Mouse (Mus musculus) retina, postnatal 1 day (tissue): ENCODE measurements around the gene Pgap3.

Experiments
- DNase-seq: peaks from one replicate; pipeline ENCODE4 v3.0.0-alpha.2; 2012

The Pgap3 gene

GRCm38 (mm10) chr11:98354445-98354844 is 45.8 kb downstream of the Pgap3 start:
- peak; percentile 54 for DNase-seq

DNA sequence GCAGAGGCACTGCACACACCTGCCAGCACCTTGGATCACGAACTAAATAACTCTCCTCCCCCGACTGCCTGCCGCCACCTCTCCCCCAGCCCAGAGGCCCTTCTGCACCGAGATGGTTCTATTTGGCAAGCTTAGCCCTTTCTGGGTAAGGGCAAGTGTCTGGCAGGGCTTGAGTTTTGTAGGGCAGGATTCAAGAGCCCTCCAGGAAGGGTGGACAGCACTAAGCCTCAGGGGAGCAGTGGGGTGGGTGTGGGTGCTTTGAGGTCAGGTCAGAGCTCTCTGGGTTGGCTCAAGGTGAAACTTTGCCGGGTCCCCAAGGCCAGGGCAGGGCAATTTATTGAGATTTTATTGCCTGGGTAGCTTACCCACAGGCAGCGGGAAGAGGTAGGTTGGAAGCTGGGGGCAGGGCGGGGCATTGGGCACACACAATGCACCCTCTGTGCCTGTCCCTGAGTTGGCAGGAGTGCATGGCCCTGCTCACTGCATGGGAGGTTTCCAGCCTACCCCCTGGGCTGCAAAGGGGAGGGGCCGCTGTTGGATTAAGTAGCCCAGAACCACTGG is 46.6 kb downstream of the Pgap3 start:
- DNase-seq, result peak; percentile 49

- DNase-seq, result no peak
Measured at GRCm38 (mm10) chr11:98352272-98352990, 47.9 kb downstream of the Pgap3 start.

DNA sequence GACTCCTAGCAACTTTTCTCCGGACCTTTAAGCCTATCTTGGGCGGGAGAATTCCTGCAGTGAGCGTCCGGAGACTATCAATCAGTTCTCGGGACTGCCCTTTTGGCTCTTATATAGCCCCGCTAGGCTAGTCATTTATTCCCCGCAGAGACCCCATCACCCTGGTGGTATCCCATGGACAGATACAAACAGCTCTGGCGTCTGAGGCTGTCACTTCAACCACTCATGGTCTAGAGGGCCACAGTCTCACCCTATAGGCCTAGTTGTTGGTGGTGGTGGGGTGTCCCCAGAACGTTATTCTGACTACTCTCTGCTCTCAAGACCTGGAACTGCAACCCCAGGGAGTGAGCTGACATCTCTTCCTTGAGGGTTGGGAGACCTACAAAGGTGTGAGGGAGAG is 51.0 kb downstream of the Pgap3 start:
- DNase-seq, result no peak

- peak; percentile 78 for DNase-seq
Measured at GRCm38 (mm10) chr11:98348083-98348961, 52.0 kb downstream of the Pgap3 start, which contains the start of gene Ppp1r1b. Ppp1r1b (plus strand) TSS chr11:98348404.

DNA sequence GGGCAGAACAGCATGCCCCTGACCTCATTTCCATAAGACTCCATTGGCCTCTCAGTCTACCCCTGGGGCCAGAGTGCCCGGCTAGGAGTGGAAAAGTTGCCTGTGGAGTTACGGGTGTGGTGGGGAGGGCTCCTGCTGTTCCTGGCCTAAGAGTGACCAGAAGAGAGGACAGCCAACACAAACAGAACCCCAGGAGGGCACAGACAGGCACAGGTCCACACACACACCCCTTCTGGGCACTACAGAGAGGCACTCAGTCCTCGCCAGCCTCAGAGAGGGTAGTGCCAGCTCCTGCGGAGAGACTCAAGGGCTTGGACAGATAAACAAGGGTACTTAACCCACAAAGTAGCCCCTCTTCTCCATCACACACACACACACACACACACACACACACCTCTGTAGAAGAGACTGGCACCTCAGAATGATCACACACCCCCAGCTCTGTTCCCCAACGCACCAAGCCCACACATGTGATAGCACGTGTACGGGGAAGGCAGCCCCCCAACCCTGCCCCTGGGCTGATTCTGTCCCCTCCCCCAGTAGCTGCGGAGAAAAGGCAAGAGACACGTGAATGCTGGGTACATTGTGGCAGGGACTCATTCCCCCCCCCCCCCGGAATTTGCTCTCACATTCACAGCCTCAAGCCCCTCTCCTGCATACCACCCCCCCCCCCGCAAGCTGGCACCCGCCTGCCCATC is 52.8 kb downstream of the Pgap3 start:
- DNase-seq, result no peak

DNA sequence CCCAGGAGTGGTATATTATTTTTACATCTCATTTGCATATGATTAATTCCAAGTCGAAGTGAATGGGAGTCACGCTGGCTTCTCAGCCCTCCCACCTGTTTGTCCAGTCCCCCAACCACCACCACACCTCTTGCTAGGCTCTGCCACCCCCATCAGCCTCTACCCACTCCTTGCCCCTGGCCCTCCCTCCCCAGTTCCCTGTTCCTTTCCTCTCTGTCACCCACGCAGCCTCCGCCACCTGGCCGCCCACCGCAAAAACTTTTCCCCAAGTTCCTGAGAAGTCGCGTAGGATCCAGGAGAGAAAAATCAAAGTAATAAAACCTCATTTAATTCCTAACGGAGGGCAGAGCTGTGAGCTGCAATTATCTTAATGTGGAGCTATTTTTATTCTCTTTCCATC is 54.1 kb downstream of the Pgap3 start:
- no peak for DNase-seq

DNA sequence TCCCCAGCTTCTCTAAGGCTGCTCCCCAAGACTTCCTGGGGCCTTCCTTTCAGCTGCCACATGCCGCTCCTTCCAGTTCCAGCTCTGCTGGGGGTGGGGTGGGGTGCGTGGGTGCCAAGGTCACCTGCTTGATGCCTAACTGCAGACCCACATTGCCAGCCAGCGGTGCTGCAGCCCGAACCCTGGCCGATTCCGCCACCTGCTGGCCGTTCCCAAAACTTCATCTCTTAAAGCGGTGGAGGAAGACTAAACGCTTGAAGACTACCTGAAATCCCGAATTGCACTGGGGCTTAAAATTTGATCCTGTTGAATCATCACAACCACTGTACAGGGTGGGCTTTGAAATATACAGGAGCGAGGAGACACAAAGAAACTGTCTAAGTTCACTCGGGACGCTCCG is 55.0 kb downstream of the Pgap3 start:
- DNase-seq, result peak; percentile 83

DNA sequence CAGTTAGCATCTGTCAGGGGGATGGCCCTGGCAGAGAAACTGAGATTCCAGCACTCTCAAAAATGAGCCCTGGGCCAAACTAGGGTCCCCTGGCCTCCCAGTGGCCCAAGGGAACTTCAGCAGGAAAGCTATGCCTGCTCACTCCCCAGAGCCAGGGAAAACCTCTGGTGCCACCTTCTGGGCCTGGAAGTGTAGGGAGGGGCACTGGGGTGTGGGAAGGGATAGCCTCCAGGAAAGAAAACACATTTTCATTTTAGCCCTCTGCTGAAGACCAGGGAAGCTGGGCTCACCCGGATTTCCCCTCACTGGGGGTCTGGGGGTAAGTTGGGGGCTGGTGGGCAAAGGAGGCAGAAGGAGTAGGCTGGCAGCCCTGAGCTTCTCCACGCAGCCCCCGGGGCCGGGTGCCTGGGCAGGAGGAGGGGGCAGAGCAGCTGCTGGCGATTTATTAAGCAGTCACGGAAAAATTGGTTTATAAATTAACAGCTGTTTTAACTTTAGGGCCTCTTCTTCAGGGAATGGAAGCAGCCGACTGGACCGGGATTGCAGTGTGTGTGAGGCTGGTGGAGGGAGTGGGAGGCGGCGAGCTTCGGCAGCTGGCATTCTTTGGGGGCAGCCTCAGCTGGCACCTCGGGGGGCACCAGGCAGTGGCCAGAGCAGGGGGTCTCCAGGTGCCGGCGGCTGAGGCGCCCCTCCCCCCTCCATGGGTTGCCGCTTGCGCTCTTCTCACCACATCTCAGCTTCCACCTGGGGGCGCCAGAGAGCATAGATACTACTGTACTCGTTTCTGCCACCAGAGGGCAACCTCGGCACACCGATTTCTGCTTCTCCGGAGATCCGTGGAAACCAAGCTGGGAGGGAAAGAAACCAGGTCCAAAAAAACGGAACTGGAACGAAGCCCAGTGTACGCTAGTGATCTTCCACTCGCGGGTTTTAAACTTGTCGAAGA is 58.0 kb downstream of the Pgap3 start:
- peak; percentile 92 for DNase-seq

GRCm38 (mm10) chr11:98341174-98341573 is 59.1 kb downstream of the Pgap3 start:
- DNase-seq, result no peak

- no peak for DNase-seq
Measured at GRCm38 (mm10) chr11:98340597-98340996, 59.7 kb downstream of the Pgap3 start.

DNA sequence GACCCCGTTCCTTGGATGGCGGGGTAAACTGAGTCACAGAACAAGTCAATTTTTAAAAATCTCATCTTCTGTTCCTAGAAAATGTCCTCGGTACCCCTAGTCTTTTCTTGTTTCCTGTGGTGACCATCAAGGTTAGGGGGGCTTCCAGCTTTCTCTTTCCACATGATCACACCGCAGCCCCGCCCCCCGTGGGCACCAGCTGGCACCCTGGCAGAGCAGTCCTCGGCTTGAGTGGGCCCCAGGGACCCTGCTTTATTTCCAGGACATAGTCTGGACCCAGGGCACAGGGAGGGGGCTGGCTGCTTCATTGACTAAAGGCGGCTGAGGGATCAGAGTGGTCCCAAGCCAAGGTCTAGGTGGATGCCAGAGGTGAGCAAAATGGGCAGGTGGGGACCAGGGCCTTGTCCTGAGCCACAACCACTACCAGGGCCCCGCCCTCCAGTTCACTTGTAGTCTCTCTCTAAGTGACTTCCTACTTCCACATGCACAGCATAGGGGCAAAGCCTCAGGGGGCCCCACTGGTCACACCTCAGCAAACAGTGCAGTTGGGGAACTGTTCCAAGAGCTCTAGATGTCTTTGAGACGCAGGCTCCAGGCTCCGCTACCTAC is 60.5 kb downstream of the Pgap3 start:
- DNase-seq, result peak; percentile 52

- DNase-seq, result peak; percentile 95
Measured at GRCm38 (mm10) chr11:98339071-98339501, 61.2 kb downstream of the Pgap3 start.
